Mouse (Mus musculus): Measurements from ENCODE around the gene Izumo1. TPM values are rescaled to one million over a fixed set of nuclear protein-coding genes. Genes with fewer than 3 reads are reported as not detected.

Gene Izumo1
- polyA plus RNA-seq, 1 experiment from 2014 or later, result 0.65 TPM

GRCm38 (mm10) chr7:45666161-45666560, 44.5 kb downstream of the Izumo1 start, which contains the start of gene Fut2:
Gene Fut2 (minus strand): TSS chr7:45666394.
- H3K9me3 ChIP-seq (replicated peaks), result peaks cover 3% of the 10 kb centered on the region
- peaks cover 13% of the 10 kb centered on the region for H3K4me1 ChIP-seq (replicated peaks)
- H3K4me2 ChIP-seq, result no peak within 1 kb of the TSS
- no peak within 1 kb of the TSS for H3K9ac ChIP-seq
- no peaks in the 10 kb centered on the region for H3K36me3 ChIP-seq
- WGBS, result 72% methylated on average over 7 of the region's 7 CpGs
- no peak within 1 kb of the TSS for H3K4me3 ChIP-seq
- H3K27ac ChIP-seq (ENCODE audit: poor library complexity, severe bottlenecking), result no peak within 1 kb of the TSS
- ATAC-seq (ENCODE audit: insufficient number of reproducible peaks, low FRiP score), result no peak
- no peaks in the 10 kb centered on the region for H3K27me3 ChIP-seq (replicated peaks)

GRCm38 (mm10) chr7:45667761-45668160, 46.1 kb downstream of the Izumo1 start:
- Histone ChIP-seq H3K4me3 (no peak overlapping the region), H3K4me1 (replicated peaks) (peaks cover 13% of the 10 kb centered on the region), H3K36me3 (no peaks in the 10 kb centered on the region), H3K9ac (no peak overlapping the region), H3K9me3 (replicated peaks) (peaks cover 6% of the 10 kb centered on the region), H3K4me2 (no peak overlapping the region), H3K27ac (ENCODE audit: poor library complexity, severe bottlenecking) (no peak overlapping the region), H3K27me3 (replicated peaks) (no peaks in the 10 kb centered on the region)
- ATAC-seq (ENCODE audit: insufficient number of reproducible peaks, low FRiP score), result no peak
- 64% methylated on average over 14 of the region's 14 CpGs for WGBS

GRCm38 (mm10) chr7:45668921-45669320, 47.3 kb downstream of the Izumo1 start:
- Histone ChIP-seq H3K9ac (no peak overlapping the region), H3K4me3 (no peak overlapping the region), H3K36me3 (no peaks in the 10 kb centered on the region), H3K27me3 (replicated peaks) (no peaks in the 10 kb centered on the region), H3K4me2 (no peak overlapping the region), H3K4me1 (replicated peaks) (peaks cover 13% of the 10 kb centered on the region), H3K27ac (ENCODE audit: poor library complexity, severe bottlenecking) (no peak overlapping the region), H3K9me3 (replicated peaks) (peaks cover 6% of the 10 kb centered on the region)
- no peak for ATAC-seq (ENCODE audit: insufficient number of reproducible peaks, low FRiP score)
- WGBS, result 92% methylated on average over 9 of the region's 9 CpGs

GRCm38 (mm10) chr7:45677627-45678295, 56.1 kb downstream of the Izumo1 start:
- Histone ChIP-seq H3K4me2 (no peak overlapping the region), H3K27me3 (replicated peaks) (no peaks in the 10 kb centered on the region), H3K27ac (ENCODE audit: poor library complexity, severe bottlenecking) (no peak overlapping the region), H3K4me1 (replicated peaks) (peaks cover 26% of the 10 kb centered on the region), H3K9ac (no peak overlapping the region), H3K9me3 (replicated peaks) (no peaks in the 10 kb centered on the region), H3K36me3 (no peaks in the 10 kb centered on the region), H3K4me3 (no peak overlapping the region)
- ATAC-seq (ENCODE audit: insufficient number of reproducible peaks, low FRiP score), result no peak
- 65% methylated on average over 7 of the region's 7 CpGs for WGBS

Other genes with a start within 250 kb of the Izumo1 start
- gene Snrnp70, start 226.1 kb upstream of the Izumo1 start, polyA plus RNA-seq (2016; fragmentation: Nextera tagmentation; extraction: Ambion mirVana), result 169 and 173 TPM in 2 replicates
- gene Kcna7, start 216.2 kb upstream of the Izumo1 start, polyA plus RNA-seq (2016; fragmentation: Nextera tagmentation; extraction: Ambion mirVana), result 0.41 and 0.52 TPM in 2 replicates
- 1.8 TPM in 2 replicates for gene Ntf5, start 208.1 kb upstream of the Izumo1 start, polyA plus RNA-seq (2016; fragmentation: Nextera tagmentation; extraction: Ambion mirVana)
- gene Lhb, start 201.0 kb upstream of the Izumo1 start, polyA plus RNA-seq (2016; fragmentation: Nextera tagmentation; extraction: Ambion mirVana), result not detected in 2 replicates
- gene Gys1, start 187.0 kb upstream of the Izumo1 start, polyA plus RNA-seq (2016; fragmentation: Nextera tagmentation; extraction: Ambion mirVana), result 115 and 121 TPM in 2 replicates
- gene Ruvbl2, start 183.7 kb upstream of the Izumo1 start, polyA plus RNA-seq (2016; fragmentation: Nextera tagmentation; extraction: Ambion mirVana), result 80.7 TPM in 2 replicates
- 4,047 and 4,171 TPM in 2 replicates for gene Ftl1, start 161.9 kb upstream of the Izumo1 start, polyA plus RNA-seq (2016; fragmentation: Nextera tagmentation; extraction: Ambion mirVana)
- 139 and 151 TPM in 2 replicates for gene Bax, start 154.9 kb upstream of the Izumo1 start, polyA plus RNA-seq (2016; fragmentation: Nextera tagmentation; extraction: Ambion mirVana)
- gene Tulp2, start 139.9 kb upstream of the Izumo1 start, polyA plus RNA-seq (2016; fragmentation: Nextera tagmentation; extraction: Ambion mirVana), result 0.87 TPM in 2 replicates
- gene Gm45808, start 135.0 kb upstream of the Izumo1 start, polyA plus RNA-seq (2016; fragmentation: Nextera tagmentation; extraction: Ambion mirVana), result not detected in 2 replicates
- gene Dhdh, start 133.0 kb upstream of the Izumo1 start, polyA plus RNA-seq (2016; fragmentation: Nextera tagmentation; extraction: Ambion mirVana), result 4.2 and 4.3 TPM in 2 replicates
- 176 and 185 TPM in 2 replicates for gene Nucb1, start 111.4 kb upstream of the Izumo1 start, polyA plus RNA-seq (2016; fragmentation: Nextera tagmentation; extraction: Ambion mirVana)
- gene Ppp1r15a, start 95.5 kb upstream of the Izumo1 start, polyA plus RNA-seq (2016; fragmentation: Nextera tagmentation; extraction: Ambion mirVana), result 33.7 and 35.2 TPM in 2 replicates
- gene Plekha4, start 95.5 kb upstream of the Izumo1 start, polyA plus RNA-seq (2016; fragmentation: Nextera tagmentation; extraction: Ambion mirVana), result 0.57 and 0.68 TPM in 2 replicates
- gene Hsd17b14, start 66.9 kb upstream of the Izumo1 start, polyA plus RNA-seq (2016; fragmentation: Nextera tagmentation; extraction: Ambion mirVana), result 0.64 and 0.70 TPM in 2 replicates
- 64.7 and 66.6 TPM in 2 replicates for gene Bcat2, start 51.7 kb upstream of the Izumo1 start, polyA plus RNA-seq (2016; fragmentation: Nextera tagmentation; extraction: Ambion mirVana)
- not detected in 2 replicates for gene Fgf21, start 6.3 kb upstream of the Izumo1 start, polyA plus RNA-seq (2016; fragmentation: Nextera tagmentation; extraction: Ambion mirVana)
- gene Fut1, start 4.5 kb upstream of the Izumo1 start, polyA plus RNA-seq (2016; fragmentation: Nextera tagmentation; extraction: Ambion mirVana), result not detected in 2 replicates
- 36.1 and 38.1 TPM in 2 replicates for gene Rasip1, start 5.7 kb downstream of the Izumo1 start, polyA plus RNA-seq (2016; fragmentation: Nextera tagmentation; extraction: Ambion mirVana)
- gene Mamstr, start 18.2 kb downstream of the Izumo1 start, polyA plus RNA-seq (2016; fragmentation: Nextera tagmentation; extraction: Ambion mirVana), result 3.3 and 5.4 TPM in 2 replicates
- gene Fut2, start 44.6 kb downstream of the Izumo1 start, polyA plus RNA-seq (2016; fragmentation: Nextera tagmentation; extraction: Ambion mirVana), result 0.77 TPM in 2 replicates
- not detected in 2 replicates for gene Ntn5, start 62.2 kb downstream of the Izumo1 start, polyA plus RNA-seq (2016; fragmentation: Nextera tagmentation; extraction: Ambion mirVana)
- 0.18 and 0.49 TPM in 2 replicates for gene Sec1, start 72.6 kb downstream of the Izumo1 start, polyA plus RNA-seq (2016; fragmentation: Nextera tagmentation; extraction: Ambion mirVana)
- 5.4 and 5.8 TPM in 2 replicates for gene Car11, start 78.0 kb downstream of the Izumo1 start, polyA plus RNA-seq (2016; fragmentation: Nextera tagmentation; extraction: Ambion mirVana)
- gene Dbp, start 83.3 kb downstream of the Izumo1 start, polyA plus RNA-seq (2016; fragmentation: Nextera tagmentation; extraction: Ambion mirVana), result 4.1 and 5.3 TPM in 2 replicates
- 603 and 625 TPM in 2 replicates for gene Rpl18, start 93.6 kb downstream of the Izumo1 start, polyA plus RNA-seq (2016; fragmentation: Nextera tagmentation; extraction: Ambion mirVana)
- 18.5 and 20.0 TPM in 2 replicates for gene Sphk2, start 96.2 kb downstream of the Izumo1 start, polyA plus RNA-seq (2016; fragmentation: Nextera tagmentation; extraction: Ambion mirVana)
- 0.29 and 0.33 TPM in 2 replicates for gene Fam83e, start 99.4 kb downstream of the Izumo1 start, polyA plus RNA-seq (2016; fragmentation: Nextera tagmentation; extraction: Ambion mirVana)
- gene Spaca4, start 104.0 kb downstream of the Izumo1 start, polyA plus RNA-seq (2016; fragmentation: Nextera tagmentation; extraction: Ambion mirVana), result not detected in 2 replicates
- 0.53 and 0.86 TPM in 2 replicates for gene Lmtk3, start 161.9 kb downstream of the Izumo1 start, polyA plus RNA-seq (2016; fragmentation: Nextera tagmentation; extraction: Ambion mirVana)
- 0.23 and 0.40 TPM in 2 replicates for gene Sult2b1, start 162.9 kb downstream of the Izumo1 start, polyA plus RNA-seq (2016; fragmentation: Nextera tagmentation; extraction: Ambion mirVana)
- 108 and 115 TPM in 2 replicates for gene Cyth2, start 192.8 kb downstream of the Izumo1 start, polyA plus RNA-seq (2016; fragmentation: Nextera tagmentation; extraction: Ambion mirVana)
- gene Kcnj14, start 203.0 kb downstream of the Izumo1 start, polyA plus RNA-seq (2016; fragmentation: Nextera tagmentation; extraction: Ambion mirVana), result 0.63 and 0.70 TPM in 2 replicates
- gene Grwd1, start 209.1 kb downstream of the Izumo1 start, polyA plus RNA-seq (2016; fragmentation: Nextera tagmentation; extraction: Ambion mirVana), result 43.9 and 46.6 TPM in 2 replicates

All from heart, embryonic 12.5 days (tissue).